Mouse (Mus musculus) lung, postnatal 0 days (tissue): ENCODE data around the gene Adamts6.

Experiments
- CTCF ChIP-seq: IDR thresholded peaks from 2 replicates; pipeline ENCODE4 v1.5.1; 2016; ENCODE audit warnings: antibody characterized with exemption, mild to moderate bottlenecking
- EP300 ChIP-seq: IDR thresholded peaks from 2 replicates; pipeline ENCODE4 v1.6.1; 2016; ENCODE audit warnings: antibody characterized with exemption, mild to moderate bottlenecking, control low read depth

- no peak for TF ChIP-seq CTCF
- no peak for TF ChIP-seq EP300
Measured at GRCm38 (mm10) chr13:104510766-104511165, 223.1 kb downstream of the Adamts6 start.
